Mouse (Mus musculus) heart, adult 18-20 months (tissue): ENCODE data around the gene Ddx19a. TPM values are rescaled to one million over a fixed set of nuclear protein-coding genes. Genes with fewer than 3 reads are reported as not detected.
A peak's percentile ranks its signal among the peaks of the same experiment; 100 is the strongest.
"Not testable (repeated sequence)": the region's sequence is repeated elsewhere in the genome, so short reads cannot be mapped to it uniquely, and the experiment has no call there.

Source experiments
- DNase-seq, 2 experiments: peaks; one replicate each; pipeline ENCODE4 v3.0.0; 2021 to 2022; ENCODE audit warnings: mixed read lengths in 1 of 2
- microRNA-seq, 2 experiments: library from miRNA; unstranded; fragments of <30 nt; microRNA quantifications; one replicate each; pipeline ENCODE4 v1.2.0; 2022
- total RNA-seq, 2 experiments: library from RNA; stranded (reverse); gene quantifications; 2 replicates each; pipeline ENCODE4 v1.2.3; 2021

Gene Ddx19a
- total RNA-seq, 2 experiments from 2014 or later, result 33.3 to 35.1 TPM

DNA sequence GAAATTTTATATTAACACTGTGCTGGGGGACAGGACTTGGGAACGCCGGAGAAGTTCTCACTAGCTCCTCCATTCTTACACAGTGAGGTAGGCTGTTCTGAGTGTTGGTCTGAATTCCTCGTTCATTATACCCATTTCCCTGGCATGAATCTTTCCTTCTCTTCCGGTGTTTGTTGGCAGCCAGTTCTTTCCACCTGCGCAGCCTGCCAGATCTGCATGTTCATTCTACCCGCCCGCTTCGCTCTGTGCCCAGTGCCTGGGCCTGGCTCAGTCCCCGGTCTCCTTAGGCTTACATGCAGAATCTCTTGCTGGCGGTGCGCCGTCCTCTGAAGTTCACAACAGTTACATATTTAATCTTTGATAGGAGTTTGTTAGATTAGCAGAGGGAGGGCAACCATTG is 61.4 kb downstream of the Ddx19a start:
- DNase-seq, result peak in 1 of 2 experiments; percentile 61

GRCm38 (mm10) chr8:110933272-110933671 is 64.3 kb downstream of the Ddx19a start:
- DNase-seq, result no peak

- DNase-seq, result no peak
Measured at GRCm38 (mm10) chr8:110932444-110932843, 65.2 kb downstream of the Ddx19a start.

GRCm38 (mm10) chr8:110931176-110931939 is 66.2 kb downstream of the Ddx19a start:
- DNase-seq, result peak; percentile 87 to 91

GRCm38 (mm10) chr8:110929672-110930071 is 67.9 kb downstream of the Ddx19a start:
- DNase-seq, result not testable (repeated sequence)

DNA sequence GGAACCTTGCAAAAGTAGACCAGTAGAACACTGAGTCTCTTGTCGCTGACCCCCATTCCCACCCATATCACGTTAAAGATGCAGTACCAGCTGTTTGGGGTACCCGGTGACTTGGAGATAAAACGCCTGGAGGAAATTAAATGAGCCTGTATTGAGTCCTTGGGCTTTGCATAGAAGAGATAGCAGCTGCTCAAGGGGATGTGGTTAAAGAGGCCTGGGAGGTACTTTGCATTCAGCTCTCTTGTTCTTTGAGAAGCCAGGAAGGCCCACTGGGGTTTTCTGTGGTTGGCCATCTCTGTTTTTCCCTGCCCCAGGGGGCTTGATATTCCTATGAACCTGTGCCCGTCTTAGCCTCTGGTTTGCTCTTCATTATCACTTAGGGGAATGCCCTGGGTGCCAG is 68.5 kb downstream of the Ddx19a start:
- no peak for DNase-seq

DNA sequence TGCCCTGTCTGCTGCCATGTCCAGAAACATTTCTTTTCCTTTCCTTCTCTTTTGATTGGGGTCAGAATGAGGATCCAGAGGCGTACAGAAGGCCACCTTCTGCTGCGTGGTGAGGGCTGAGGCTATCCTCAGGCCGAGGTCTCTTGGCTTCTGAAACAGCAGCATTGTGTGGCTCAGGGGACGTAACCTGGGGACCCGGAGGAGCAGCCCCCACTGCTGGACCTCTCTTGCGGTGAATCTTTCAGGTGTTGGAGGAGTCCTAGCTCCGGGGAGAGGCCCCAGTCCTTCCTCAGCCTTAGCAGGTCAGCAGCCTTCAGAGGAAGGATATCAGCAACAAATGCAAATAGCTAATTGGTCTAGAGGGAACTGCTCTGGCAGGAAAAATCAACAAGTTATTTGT is 69.2 kb downstream of the Ddx19a start:
- DNase-seq, result no peak

- DNase-seq, result no peak
Measured at GRCm38 (mm10) chr8:110926690-110927089, 70.9 kb downstream of the Ddx19a start.

DNA sequence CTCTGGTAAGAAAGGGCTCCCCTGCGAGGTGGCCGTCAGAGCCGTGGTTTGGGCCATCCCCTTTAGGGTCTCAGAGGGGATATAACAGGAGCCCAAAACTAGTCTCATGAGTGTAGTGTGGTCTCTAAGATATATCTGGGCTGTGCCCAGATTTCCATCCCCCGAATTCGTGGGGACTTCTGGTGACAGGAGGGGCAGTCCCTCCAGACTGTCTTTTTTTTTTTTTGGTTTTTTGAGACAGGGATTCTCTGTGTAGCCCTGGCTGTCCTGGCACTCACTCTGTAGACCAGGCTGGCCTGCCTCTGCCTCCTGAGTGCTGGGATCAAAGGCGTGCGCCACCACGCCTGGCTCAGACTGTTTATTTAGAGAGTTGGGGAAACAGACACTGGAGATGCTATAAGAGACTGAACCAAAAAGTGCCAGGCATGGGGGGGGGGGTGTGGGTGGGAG is 71.9 kb downstream of the Ddx19a start:
- DNase-seq, result no peak

Small RNA genes within 50 kb of the gene (microRNA-seq; reads per million reads assigned to microRNA genes)
- 0 reads per million in 2 experiments for gene Gm24103
- gene Mir3473d, result 0 to 1.5 reads per million in 2 experiments

Other genes starting within 250 kb of the Ddx19a start
- gene Il34, start 191.9 kb downstream of the Ddx19a start, total RNA-seq, result 1 to 10 TPM; 3.9 to 5.1 TPM
- gene Cog4, start 151.2 kb downstream of the Ddx19a start, total RNA-seq, result 10 to 100 TPM; 69.4 to 74.8 TPM
- gene Sf3b3, start 151.0 kb downstream of the Ddx19a start, total RNA-seq, result 10 to 100 TPM; 36.7 to 37.5 TPM
- gene Fuk, start 95.3 kb downstream of the Ddx19a start, total RNA-seq, result 1 to 10 TPM; 5.2 to 5.5 TPM
- gene St3gal2, start 77.9 kb downstream of the Ddx19a start, total RNA-seq, result 10 to 100 TPM; 20.9 to 23.3 TPM
- gene Ddx19b, start 34.0 kb upstream of the Ddx19a start, total RNA-seq, result 10 to 100 TPM; 11.3 to 12.6 TPM
- 10 to 100 TPM; 31.9 to 33.7 TPM for gene Aars, start 35.3 kb upstream of the Ddx19a start, total RNA-seq
- not detected for gene Exosc6, start 58.5 kb upstream of the Ddx19a start, total RNA-seq
- 1 to 10 TPM in 1 of 2 experiments, under 1 TPM in 1; 0.72 to 1.2 TPM for gene Clec18a, start 94.6 kb upstream of the Ddx19a start, total RNA-seq
- gene Pdpr, start 96.8 kb upstream of the Ddx19a start, total RNA-seq, result 100 to 1,000 TPM; 113 to 125 TPM